9 mouse cellular contexts compared by ENCODE assay signal in genomic region chr11:110427159-110427561, GRCm38 (mm10). TPM values are rescaled to one million over a fixed set of nuclear protein-coding genes. Genes with fewer than 3 reads are reported as not detected.
DNase-seq lines count a peak whose midpoint lies in the region; ATAC-seq and TF ChIP-seq lines count a peak whose summit lies in the region.
"Had no signal": no experiment of that assay in that cellular context is flagged by ENCODE, and none has a peak within 500 bp of the region (broad histone marks: within the 10 kb centered on the region; RNA-seq: fewer than 3 reads in every experiment).

No protein-coding gene starts in this region.

- no peak overlapping the region for H3K27ac ChIP-seq in heart, embryonic 10.5 days
- H3K27ac ChIP-seq in hindbrain, embryonic 14.5 days: no peak overlapping the region; the same call in 1 of the 2 replicates
- no peak overlapping the region for H3K27ac ChIP-seq in cerebellum, adult 2 months (ENCODE audit: insufficient read depth, low read length)
- H3K27ac ChIP-seq: limb, embryonic 12.5 days had no signal

- POLR2A ChIA-PET in Patski (lab: Charles Lee): no interaction called here

- no peak for TF ChIP-seq CTCF in Patski (IDR thresholded peaks at IDR 0.05)
- no peak for TF ChIP-seq CTCF in cerebellum, adult 2 months (IDR thresholded peaks at IDR 0.05; ENCODE audit: borderline replicate concordance, insufficient read depth, low read depth, low read length)

- in situ Hi-C loops in Patski (cut with MboI; ENCODE audit: low pct_unique_long_range_greater_than_20kb): no loop called here

- no peak for TF ChIP-seq POLR2A in cerebellum, adult 2 months (IDR thresholded peaks at IDR 0.05; ENCODE audit: borderline replicate concordance, insufficient read depth, low read length)

- no peak overlapping the region for H3K9ac ChIP-seq in hindbrain, embryonic 14.5 days
- H3K9ac ChIP-seq: limb, embryonic 12.5 days had no signal

- H3K4me1 ChIP-seq in heart, embryonic 10.5 days: peaks cover 10% of the 10 kb centered on the region
- peaks cover 6% of the 10 kb centered on the region; the same call in 1 of the 2 replicates for H3K4me1 ChIP-seq in hindbrain, embryonic 14.5 days (replicated peaks; ENCODE audit: control insufficient read depth, insufficient read depth, low read length)
- peaks cover 6% of the 10 kb centered on the region; the same call in 1 of the 2 replicates for H3K4me1 ChIP-seq in cerebellum, adult 2 months (ENCODE audit: control insufficient read depth, insufficient read depth, low read length)

- peak; percentile 86 for DNase-seq in heart, adult 11 months
- DNase-seq in heart, embryonic 10.5 days (ENCODE audit: low spot score): no peak
- no peak for DNase-seq in Patski (ENCODE audit: low read depth, low spot score)
- no peak for DNase-seq in hindbrain, embryonic 14.5 days (ENCODE audit: low spot score)
- DNase-seq in lung, postnatal 36 days: peak; percentile 11
- no peak for DNase-seq in left cerebral cortex, adult 18-20 months (ENCODE audit: low spot score in 2 of 2)
- DNase-seq in cerebellum, adult 2 months: no peak
- no peak for DNase-seq in right cerebral cortex, postnatal 25 days

- H3K4me3 ChIP-seq in heart, embryonic 10.5 days: no peak overlapping the region
- no peak overlapping the region for H3K4me3 ChIP-seq in hindbrain, embryonic 14.5 days (replicated peaks; ENCODE audit: low read length)
- H3K4me3 ChIP-seq in cerebellum, adult 2 months (replicated peaks; ENCODE audit: insufficient read depth, low read depth, low read length): no peak overlapping the region
- H3K4me3 ChIP-seq: limb, embryonic 12.5 days had no signal

- WGBS in heart, embryonic 10.5 days: 73% methylated on average over 11 of the region's 11 CpGs
- 38% methylated on average over 11 of the region's 11 CpGs for WGBS in hindbrain, embryonic 14.5 days
- 49% methylated on average over 11 of the region's 11 CpGs for WGBS in cerebellum, adult 2 months

- H3K9me3 ChIP-seq in heart, embryonic 10.5 days: no peaks in the 10 kb centered on the region
- H3K9me3 ChIP-seq in hindbrain, embryonic 14.5 days (ENCODE audit: control insufficient read depth, low read length): no peaks in the 10 kb centered on the region
- H3K9me3 ChIP-seq: limb, embryonic 12.5 days had no signal

- CTCF ChIA-PET in Patski (lab: Charles Lee): no interaction called here

- peak overlapping the region; percentile 21 for H3K4me2 ChIP-seq in hindbrain, embryonic 14.5 days (replicated peaks)
- H3K4me2 ChIP-seq: limb, embryonic 12.5 days had no signal

- H3K27me3 ChIP-seq in heart, embryonic 10.5 days (ENCODE audit: insufficient read depth, poor library complexity, severe bottlenecking): no peaks in the 10 kb centered on the region
- no peaks in the 10 kb centered on the region for H3K27me3 ChIP-seq in Patski
- H3K27me3 ChIP-seq in hindbrain, embryonic 14.5 days (ENCODE audit: control insufficient read depth, insufficient read depth, low read length): no peaks in the 10 kb centered on the region
- no peaks in the 10 kb centered on the region for H3K27me3 ChIP-seq in cerebellum, adult 2 months (ENCODE audit: control insufficient read depth, insufficient read depth, low read length)
- H3K27me3 ChIP-seq: limb, embryonic 12.5 days had no signal

- no peaks in the 10 kb centered on the region for H3K36me3 ChIP-seq in heart, embryonic 10.5 days
- no peaks in the 10 kb centered on the region for H3K36me3 ChIP-seq in hindbrain, embryonic 14.5 days (replicated peaks; ENCODE audit: control insufficient read depth, insufficient read depth)
- H3K36me3 ChIP-seq: limb, embryonic 12.5 days had no signal

- peak; percentile 39 for ATAC-seq in Patski
- no peak; the same call in 1 of the 2 replicates for ATAC-seq in hindbrain, embryonic 14.5 days (ENCODE audit: low FRiP score)

RNA-seq across cellular contexts. Expression of gene Map2k6, which starts 28.2 kb away (rescaled TPM):
- polyA plus RNA-seq in heart, embryonic 10.5 days (2016; fragmentation: Nextera tagmentation; extraction: Ambion mirVana): 14.7 and 22.5 TPM in 2 replicates
- polyA plus RNA-seq in Patski (2021): 14.3 TPM
- polyA plus RNA-seq in hindbrain, embryonic 14.5 days (2014; fragmentation: Nextera tagmentation; extraction: Ambion mirVana): 28.3 and 32.0 TPM in 2 replicates
- total RNA-seq in left cerebral cortex, adult 18-20 months (2021): 10 to 100 TPM; 22.0 to 23.2 TPM
- 12.1 and 12.5 TPM in 2 replicates for polyA plus RNA-seq in cerebellum, adult 2 months (2012; rRNA removed)

Comparison
In these comparisons a context has a peak if more than half of its experiments do, and no peak if none do; other contexts are left out.
1. DNase-seq: peak in heart, adult 11 months (single experiment) and lung, postnatal 36 days (single experiment); none in heart, embryonic 10.5 days (single experiment), Patski (single experiment), hindbrain, embryonic 14.5 days (single experiment), left cerebral cortex, adult 18-20 months (0 of 2), cerebellum, adult 2 months (0 of 2) and right cerebral cortex, postnatal 25 days (single experiment).